Comparison of ENCODE assay signal across 30 mouse cellular contexts in the genomic region with DNA sequence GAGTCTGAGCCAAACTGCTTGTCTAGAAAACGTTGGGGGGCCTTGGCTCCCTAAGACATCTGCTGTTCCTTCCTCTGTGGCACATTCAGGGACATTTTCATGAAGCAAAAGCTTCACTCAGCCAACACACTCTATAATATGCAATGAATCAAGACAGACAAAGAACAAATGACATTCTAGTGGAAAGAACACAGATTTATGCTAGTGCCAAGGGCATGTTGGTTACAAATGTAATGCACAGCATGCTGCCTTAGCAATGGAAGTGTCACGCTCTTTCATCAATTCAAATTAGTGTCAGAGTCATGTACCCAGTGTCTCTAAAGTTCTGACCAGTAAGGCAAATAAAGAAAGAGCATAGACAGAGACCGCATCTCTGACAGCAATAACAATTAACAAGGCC.
DNase-seq lines count a peak whose midpoint lies in the region; ATAC-seq and TF ChIP-seq lines count a peak whose summit lies in the region.
"Had no signal": no experiment of that assay in that cellular context is flagged by ENCODE, and none has a peak within 500 bp of the region (broad histone marks: within the 10 kb centered on the region; RNA-seq: fewer than 3 reads in every experiment).

No protein-coding gene starts in this region.

- H3K9me3 ChIP-seq in hindbrain, postnatal 0 days (ENCODE audit: low read length) = no peaks in the 10 kb centered on the region
- H3K9me3 ChIP-seq in hindbrain, embryonic 11.5 days (ENCODE audit: control insufficient read depth, low read length) = no peaks in the 10 kb centered on the region
- H3K9me3 ChIP-seq: embryonic facial prominence, embryonic 13.5 days; forebrain, embryonic 10.5 days; forebrain, embryonic 15.5 days; heart, embryonic 10.5 days; heart, embryonic 15.5 days; kidney, embryonic 15.5 days; midbrain, embryonic 15.5 days had no signal

- no peak for TF ChIP-seq CTCF in hindbrain, postnatal 0 days (IDR thresholded peaks at IDR 0.05; ENCODE audit: low read depth)

- H3K4me3 ChIP-seq in hindbrain, postnatal 0 days (ENCODE audit: low read length) = no peak overlapping the region
- no peak overlapping the region for H3K4me3 ChIP-seq in hindbrain, embryonic 11.5 days (ENCODE audit: low read depth, low read length)
- H3K4me3 ChIP-seq: embryonic facial prominence, embryonic 13.5 days; forebrain, embryonic 10.5 days; forebrain, embryonic 15.5 days; heart, embryonic 10.5 days; heart, embryonic 15.5 days; kidney, embryonic 15.5 days; midbrain, embryonic 15.5 days had no signal

- H3K36me3 ChIP-seq in hindbrain, postnatal 0 days (ENCODE audit: insufficient read depth, low read length) = no peaks in the 10 kb centered on the region
- H3K36me3 ChIP-seq in hindbrain, embryonic 11.5 days (ENCODE audit: control insufficient read depth, insufficient read depth, low read length) = no peaks in the 10 kb centered on the region
- H3K36me3 ChIP-seq: embryonic facial prominence, embryonic 13.5 days; forebrain, embryonic 10.5 days; forebrain, embryonic 15.5 days; heart, embryonic 10.5 days; heart, embryonic 15.5 days; kidney, embryonic 15.5 days; midbrain, embryonic 15.5 days had no signal

- peak; percentile 1 to 8 for DNase-seq in cerebellum, postnatal 14 days
- DNase-seq in cerebellum, adult 11 months = no peak
- DNase-seq in hindbrain, postnatal 0 days (ENCODE audit: low spot score) = peak; percentile 20
- no peak for DNase-seq in hindbrain, embryonic 11.5 days (ENCODE audit: low spot score)
- DNase-seq in lung, postnatal 36 days = peak; percentile 7
- no peak for DNase-seq in lung, adult 18-20 months
- DNase-seq in mesoderm, embryonic 11.5 days (ENCODE audit: low read depth, low spot score) = peak; percentile 26
- DNase-seq in adipocyte (ENCODE audit: low spot score) = no peak
- DNase-seq: adrenal gland, adult 2 months; adrenal gland, postnatal 36 days; cerebellum, adult 8-10 months; gastrocnemius, postnatal 25 days; heart, adult 11 months; heart, postnatal 4 days; kidney, adult 18-20 months; kidney, postnatal 25 days; liver; right cerebral cortex, adult 18-20 months; thymus, adult 18-20 months; thymus, postnatal 25 days had no signal

- H3K4me2 ChIP-seq in hindbrain, postnatal 0 days (ENCODE audit: low read depth, low read length) = no peak overlapping the region
- no peak overlapping the region for H3K4me2 ChIP-seq in hindbrain, embryonic 11.5 days (replicated peaks; ENCODE audit: low read depth, low read length)
- H3K4me2 ChIP-seq: embryonic facial prominence, embryonic 13.5 days; forebrain, embryonic 15.5 days; heart, embryonic 15.5 days; kidney, embryonic 15.5 days; midbrain, embryonic 15.5 days had no signal

- H3K27me3 ChIP-seq in hindbrain, postnatal 0 days (ENCODE audit: insufficient read depth, low read length) = no peaks in the 10 kb centered on the region
- no peaks in the 10 kb centered on the region for H3K27me3 ChIP-seq in hindbrain, embryonic 11.5 days (ENCODE audit: control insufficient read depth, insufficient read depth, low read length)
- H3K27me3 ChIP-seq: embryonic facial prominence, embryonic 13.5 days; forebrain, embryonic 15.5 days; heart, embryonic 15.5 days; kidney, embryonic 15.5 days; midbrain, embryonic 15.5 days had no signal

- H3K4me1 ChIP-seq in hindbrain, postnatal 0 days (ENCODE audit: insufficient read depth, low read length) = no peaks in the 10 kb centered on the region
- H3K4me1 ChIP-seq in hindbrain, embryonic 11.5 days (replicated peaks; ENCODE audit: control insufficient read depth, insufficient read depth, low read length) = no peaks in the 10 kb centered on the region
- H3K4me1 ChIP-seq: forebrain, embryonic 15.5 days; heart, embryonic 10.5 days; midbrain, embryonic 15.5 days had no signal

- H3K9ac ChIP-seq in hindbrain, postnatal 0 days (replicated peaks; ENCODE audit: low read length) = no peak overlapping the region
- no peak overlapping the region for H3K9ac ChIP-seq in hindbrain, embryonic 11.5 days (ENCODE audit: low read depth, low read length)
- H3K9ac ChIP-seq: embryonic facial prominence, embryonic 13.5 days; forebrain, embryonic 15.5 days; heart, embryonic 15.5 days; kidney, embryonic 15.5 days; liver, embryonic 14.5 days; midbrain, embryonic 15.5 days had no signal

- peak; percentile 45; the same call in 1 of the 2 replicates for ATAC-seq in hindbrain, postnatal 0 days
- no peak for ATAC-seq in hindbrain, embryonic 11.5 days (ENCODE audit: low FRiP score)
- ATAC-seq: forebrain, embryonic 15.5 days; midbrain, embryonic 15.5 days had no signal

- no peak overlapping the region for H3K27ac ChIP-seq in hindbrain, postnatal 0 days
- no peak overlapping the region for H3K27ac ChIP-seq in hindbrain, embryonic 11.5 days (ENCODE audit: low read depth, low read length)
- H3K27ac ChIP-seq: embryonic facial prominence, embryonic 13.5 days; forebrain, embryonic 10.5 days; forebrain, embryonic 15.5 days; heart, embryonic 10.5 days; heart, embryonic 15.5 days; kidney, embryonic 15.5 days; liver, embryonic 14.5 days; macrophage; midbrain, embryonic 15.5 days; stomach, postnatal 0 days had no signal

- WGBS in hindbrain, postnatal 0 days = 44% methylated on average over 3 of the region's 3 CpGs
- 63% methylated on average over 3 of the region's 3 CpGs for whole genome bisulfite sequencing in hindbrain, embryonic 11.5 days

Comparison
In these comparisons a context has a peak if more than half of its experiments do, and no peak if none do; other contexts are left out.
1. DNase-seq: peak in cerebellum, postnatal 14 days (2 of 2), hindbrain, postnatal 0 days (single experiment), lung, postnatal 36 days (single experiment) and mesoderm, embryonic 11.5 days (single experiment); none in cerebellum, adult 11 months (single experiment), hindbrain, embryonic 11.5 days (single experiment), lung, adult 18-20 months (0 of 2) and adipocyte (single experiment).